Mouse (Mus musculus) thymus, postnatal 4 days (tissue): ENCODE results near the gene Cldn6.

Source experiments
- DNase-seq: peaks from one replicate; pipeline ENCODE4 v3.0.0; 2021

Cldn6 gene

GRCm38 (mm10) chr17:23679127-23679835 is at the start of gene Cldn6:
Cldn6 (plus strand) TSS chr17:23679249.
- DNase-seq: no peak

GRCm38 (mm10) chr17:23630195-23631020 is 48.6 kb upstream of the Cldn6 start:
- peak; percentile 93 for DNase-seq

- no peak for DNase-seq
These were observed 47.8 kb upstream of the Cldn6 start for GRCm38 (mm10) chr17:23631241-23631640.

- DNase-seq: no peak
These were observed 34.2 kb upstream of the Cldn6 start, which contains the start of gene Mmp25 for GRCm38 (mm10) chr17:23644613-23645495. Mmp25 (minus strand) TSS chr17:23645277.

GRCm38 (mm10) chr17:23645894-23646293 is 33.2 kb upstream of the Cldn6 start:
- no peak for DNase-seq

GRCm38 (mm10) chr17:23651363-23651762 is 27.7 kb upstream of the Cldn6 start:
- no peak for DNase-seq

- no peak for DNase-seq
These were observed 25.7 kb upstream of the Cldn6 start for GRCm38 (mm10) chr17:23653324-23653723.

- DNase-seq: no peak
These were observed 25.0 kb upstream of the Cldn6 start for GRCm38 (mm10) chr17:23654001-23654400.

GRCm38 (mm10) chr17:23654410-23654809 is 24.6 kb upstream of the Cldn6 start:
- DNase-seq: no peak

GRCm38 (mm10) chr17:23658450-23658849 is 20.6 kb upstream of the Cldn6 start:
- no peak for DNase-seq

GRCm38 (mm10) chr17:23660117-23660875 is 18.8 kb upstream of the Cldn6 start, which contains the start of gene Bicdl2:
Bicdl2 (plus strand) TSS chr17:23660506.
- DNase-seq: peak; percentile 72

- no peak for DNase-seq
These were observed 18.2 kb upstream of the Cldn6 start for GRCm38 (mm10) chr17:23660876-23661200.

- DNase-seq: peak; percentile 73
These were observed 17.5 kb upstream of the Cldn6 start for GRCm38 (mm10) chr17:23661526-23661925.

GRCm38 (mm10) chr17:23664556-23665021 is 14.5 kb upstream of the Cldn6 start:
- peak; percentile 45 for DNase-seq

- DNase-seq: no peak
These were observed 13.5 kb upstream of the Cldn6 start for GRCm38 (mm10) chr17:23665511-23665910.

- no peak for DNase-seq
These were observed 8.5 kb upstream of the Cldn6 start for GRCm38 (mm10) chr17:23670516-23671074.

GRCm38 (mm10) chr17:23671519-23671918 is 7.5 kb upstream of the Cldn6 start:
- DNase-seq: no peak

GRCm38 (mm10) chr17:23672761-23673160 is 6.3 kb upstream of the Cldn6 start:
- DNase-seq: no peak

GRCm38 (mm10) chr17:23673424-23674073 is 5.5 kb upstream of the Cldn6 start, which contains the start of the genes Hcfc1r1 and Thoc6:
Hcfc1r1 (plus strand) TSS chr17:23673596.
Thoc6 (minus strand) TSS chr17:23673882.
- peak; percentile 95 for DNase-seq

GRCm38 (mm10) chr17:23674271-23674952 is 4.6 kb upstream of the Cldn6 start:
- DNase-seq: no peak
